Mouse (Mus musculus): ENCODE results near the gene Rrm2. TPM values are rescaled to one million over a fixed set of nuclear protein-coding genes. Genes with fewer than 3 reads are reported as not detected.
A peak's percentile ranks its signal among the peaks of the same experiment; 100 is the strongest.
"Not testable (repeated sequence)": the region's sequence is repeated elsewhere in the genome, so short reads cannot be mapped to it uniquely, and the experiment has no call there.

Rrm2 gene
- total RNA-seq (2021) = 26.7 and 30.0 TPM in 2 replicates
- long read RNA-seq, transcript Rrm2-201 (10 exons, 2,193 nt) = major isoform, 60 of 63 reads
- long read RNA-seq, partial matches to known transcripts = 1 of 63 reads
- long read RNA-seq, other reads (novel, unspliced or antisense) = 2 of 63 reads

DNA sequence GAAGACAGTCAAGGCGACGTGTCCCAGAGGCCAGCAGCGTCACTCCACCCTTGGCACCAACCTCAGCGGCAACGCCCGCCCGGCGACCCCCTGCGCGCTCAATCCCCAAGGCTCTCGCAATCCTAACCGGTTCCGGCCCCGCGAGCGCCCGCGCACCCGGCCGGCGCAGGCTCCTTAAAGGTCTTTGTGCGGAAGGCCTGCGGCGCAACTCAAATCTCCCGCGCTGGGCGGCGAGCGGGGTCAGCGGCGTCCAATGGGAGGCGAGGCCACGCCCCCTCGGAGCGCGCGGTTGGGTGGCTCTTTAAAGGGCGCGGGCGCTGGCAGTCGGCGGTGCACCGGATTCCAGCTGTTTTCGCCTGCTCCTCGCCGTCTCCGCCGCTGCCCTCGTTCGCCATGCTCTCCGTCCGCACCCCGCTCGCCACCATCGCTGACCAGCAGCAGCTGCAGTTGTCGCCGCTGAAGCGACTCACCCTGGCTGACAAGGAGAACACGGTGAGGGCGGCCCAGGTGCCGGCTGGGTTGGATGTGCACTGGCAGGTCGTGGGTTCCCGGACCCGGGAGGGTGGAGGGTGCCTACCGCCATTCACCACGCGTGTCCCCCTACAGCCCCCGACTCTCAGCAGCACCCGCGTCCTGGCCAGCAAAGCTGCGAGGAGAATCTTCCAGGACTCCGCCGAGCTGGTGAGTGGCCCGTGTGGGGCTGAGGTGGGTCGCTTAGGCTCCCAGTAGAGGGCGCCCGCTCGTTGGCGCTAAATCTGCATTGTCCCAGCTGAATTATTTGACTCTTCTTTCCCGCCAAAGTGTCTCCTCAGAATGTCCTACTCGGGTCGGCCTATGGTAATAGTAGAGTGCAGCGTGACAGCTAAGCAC lies at the start of gene Rrm2:
TSS of gene Rrm2 (plus strand) at position 288 of the 870 bp plus-strand sequence.
- peak; percentile 97 for DNase-seq

DNA sequence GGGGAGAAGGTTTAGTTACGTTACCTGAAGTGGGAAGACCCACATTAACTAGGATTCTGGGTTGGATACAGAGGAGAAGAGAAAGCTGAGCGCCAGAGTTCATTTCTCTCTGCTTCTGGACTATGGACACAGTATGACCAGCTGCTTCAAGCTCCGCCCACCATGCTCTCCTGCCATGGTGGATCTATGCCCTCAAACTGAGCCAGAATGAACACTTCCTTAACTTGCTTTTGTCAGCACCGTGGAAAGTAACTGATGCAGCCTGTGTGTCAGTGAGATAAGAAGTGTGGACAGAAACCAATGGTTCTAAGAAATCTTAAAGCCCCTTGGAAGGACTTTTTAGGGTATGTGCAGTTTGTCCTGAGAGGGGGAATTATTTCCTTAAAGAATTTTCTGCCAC lies 49.0 kb upstream of the Rrm2 start:
- DNase-seq = no peak

DNA sequence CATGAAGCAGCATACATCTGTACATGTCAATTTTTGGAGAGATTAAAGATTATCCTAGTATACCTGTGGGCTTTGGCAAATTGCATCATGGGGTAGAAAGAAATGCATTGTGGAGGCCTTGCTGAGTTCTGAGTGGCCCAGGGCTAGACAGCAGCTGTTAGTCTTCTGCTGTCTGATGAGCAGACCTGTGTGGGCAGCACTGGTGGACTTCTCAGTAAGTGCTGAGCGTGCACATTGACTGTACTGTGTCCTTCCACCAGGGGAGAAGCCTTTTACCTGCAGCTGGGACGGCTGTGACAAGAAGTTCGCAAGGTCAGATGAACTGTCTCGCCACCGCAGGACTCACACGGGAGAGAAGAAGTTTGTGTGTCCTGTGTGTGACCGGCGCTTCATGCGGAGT lies 48.1 kb upstream of the Rrm2 start:
- DNase-seq = no peak

DNA sequence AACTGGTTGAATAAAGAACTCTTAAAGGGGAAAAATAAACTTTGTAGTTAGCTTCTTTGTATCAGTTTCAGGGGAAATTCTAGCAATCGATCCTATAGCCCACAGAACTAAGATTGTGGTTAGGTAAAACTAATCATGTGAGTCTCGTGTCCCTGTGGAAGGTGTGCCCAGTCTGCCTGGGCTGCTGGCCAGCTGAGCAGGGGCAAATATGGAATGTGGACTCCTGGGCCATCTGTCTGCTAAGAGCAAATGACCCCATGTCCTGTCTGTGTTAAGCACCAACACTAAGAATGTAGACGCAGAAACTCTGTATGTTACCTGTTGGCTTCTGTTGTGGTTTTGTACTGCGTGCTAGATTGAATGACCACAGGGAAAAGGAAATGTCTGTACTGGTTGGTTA lies 46.9 kb upstream of the Rrm2 start:
- no peak for DNase-seq

DNA sequence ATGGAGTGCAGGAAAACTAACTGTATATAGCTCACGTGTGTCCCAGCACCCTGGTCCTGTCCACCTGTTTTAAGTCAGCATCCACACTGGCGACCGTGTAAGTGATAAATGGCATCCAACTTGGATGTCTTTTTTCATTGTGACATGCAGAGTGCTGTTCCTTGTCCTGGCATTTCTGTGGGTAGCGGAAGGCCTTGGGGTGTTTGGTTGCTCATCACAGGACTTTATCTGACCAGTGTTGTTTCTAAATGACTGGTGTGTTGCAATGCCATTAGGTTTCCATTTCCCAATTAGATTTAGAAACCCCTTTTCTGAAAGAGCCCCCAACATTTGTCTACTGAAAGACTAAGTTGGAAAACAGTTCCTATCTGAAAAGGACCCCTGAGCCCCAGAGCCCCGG lies 45.9 kb upstream of the Rrm2 start:
- DNase-seq = no peak

DNA sequence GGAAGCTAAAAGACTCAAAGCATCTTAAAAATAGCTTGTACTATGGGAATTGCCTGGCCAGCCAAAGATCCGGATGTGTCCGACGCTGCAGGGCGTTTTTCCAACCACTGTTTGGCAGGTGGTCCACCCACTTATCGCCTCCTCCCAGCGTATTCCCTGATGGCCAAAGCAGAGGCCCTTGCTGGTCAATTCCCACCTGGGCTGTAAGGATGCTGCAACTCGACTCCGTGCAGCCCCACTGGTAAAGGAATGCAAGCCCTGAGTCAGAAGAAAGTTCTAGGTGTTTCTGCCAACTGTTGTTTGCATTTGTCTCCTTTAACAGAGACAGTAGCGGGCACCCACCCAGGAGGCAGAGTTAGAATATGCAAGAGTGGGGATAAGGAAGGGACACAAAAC lies 27.9 kb upstream of the Rrm2 start:
- no peak for DNase-seq

DNA sequence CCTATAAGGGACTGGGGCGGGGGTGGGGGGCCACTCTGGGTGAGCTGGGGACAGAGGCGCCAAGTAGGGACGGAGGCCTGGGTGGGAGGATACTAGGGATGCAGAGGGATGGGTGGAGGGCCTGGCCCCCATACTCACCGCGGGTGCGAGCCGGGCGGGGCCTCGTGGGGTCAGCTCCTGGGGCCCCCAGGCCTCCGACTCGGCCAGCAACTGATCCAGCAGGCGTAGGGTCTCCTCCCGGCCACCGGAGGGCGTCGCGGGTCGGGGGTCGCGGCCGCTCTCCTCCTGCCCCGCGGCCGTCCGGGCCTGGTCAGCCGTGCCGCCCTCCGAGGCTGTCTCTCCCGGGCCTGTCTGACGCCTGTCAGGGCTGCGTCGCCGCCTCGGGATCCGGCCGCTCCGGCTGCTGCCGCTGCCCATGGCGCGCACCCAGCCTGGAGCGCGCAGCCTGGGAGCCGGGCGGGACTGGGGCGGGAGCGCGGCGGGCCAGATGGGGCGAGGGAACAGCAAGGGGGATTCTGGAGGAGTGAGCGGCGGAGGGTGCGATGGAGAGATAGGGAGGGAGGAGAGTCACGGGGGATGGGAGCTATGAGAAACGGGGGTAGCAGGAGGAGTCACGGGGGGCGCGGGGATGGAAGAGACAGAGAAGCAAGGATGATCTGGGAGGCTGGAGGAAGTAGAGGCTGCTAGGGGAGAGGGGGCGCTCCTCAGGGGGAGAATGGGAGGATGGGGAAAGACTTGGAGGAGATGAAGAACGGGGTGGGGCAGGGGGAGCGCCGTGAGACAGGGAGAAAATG lies 27.4 kb upstream of the Rrm2 start:
- peak; percentile 52 for DNase-seq

DNA sequence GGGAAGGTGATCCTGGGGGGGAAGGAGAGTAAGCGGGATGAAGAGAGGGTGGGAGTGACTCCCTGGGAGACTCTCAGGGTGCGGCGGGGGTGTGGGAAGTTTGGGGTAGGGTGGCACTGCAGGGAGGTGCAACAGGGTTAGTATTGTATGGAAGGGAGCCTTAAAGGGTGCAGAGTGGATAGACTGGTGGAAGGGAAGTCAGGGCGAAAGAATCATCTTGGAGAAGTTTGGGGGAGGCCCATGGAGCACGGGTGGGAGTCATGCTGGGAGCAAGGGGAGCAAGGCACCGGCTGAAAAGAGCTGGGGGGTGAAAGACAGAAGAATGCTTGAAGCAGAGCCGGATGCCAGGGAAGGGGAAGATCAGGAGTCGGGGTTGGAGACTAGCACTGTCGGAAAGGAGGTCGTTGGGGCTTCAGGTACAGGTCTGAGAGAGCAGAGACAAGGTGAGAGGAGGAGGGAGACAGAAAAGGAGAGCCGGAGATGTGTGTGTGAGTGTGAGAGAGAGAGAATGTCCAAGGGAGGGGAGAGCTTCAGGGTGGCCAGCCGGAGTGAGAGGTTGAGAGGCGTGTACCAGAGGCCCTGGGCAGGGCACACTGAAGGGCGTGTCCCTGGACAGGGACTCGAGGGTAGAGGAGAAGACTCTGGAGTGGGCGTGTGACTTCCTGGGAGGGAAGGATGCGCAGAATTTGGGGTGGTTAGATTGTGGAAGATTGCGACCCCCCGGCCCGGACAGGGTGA lies 26.6 kb upstream of the Rrm2 start, which contains the start of gene Cys1:
TSS of gene Cys1 (minus strand) at position 528 of the 738 bp plus-strand sequence.
- peak; percentile 26 for DNase-seq

DNA sequence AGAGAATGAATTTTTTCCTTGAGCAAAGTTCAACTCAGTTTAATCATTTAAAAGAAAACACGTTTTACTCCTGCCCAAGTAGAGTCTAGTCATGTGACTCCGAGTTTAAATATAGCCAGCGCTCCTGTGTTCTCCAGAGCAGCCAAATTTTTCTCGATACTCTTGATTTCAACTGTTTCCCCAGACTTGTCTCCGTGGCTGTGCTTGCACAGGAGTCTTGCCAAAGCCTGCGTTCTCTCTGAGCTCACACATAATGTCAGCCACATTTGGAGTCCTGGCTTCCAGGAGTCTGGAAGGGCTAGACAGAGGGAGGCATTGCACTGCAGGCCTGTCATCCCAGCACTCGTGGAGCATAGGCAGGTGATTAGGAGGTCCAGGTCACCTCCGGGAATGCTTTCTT lies 25.5 kb upstream of the Rrm2 start:
- DNase-seq = no peak

DNA sequence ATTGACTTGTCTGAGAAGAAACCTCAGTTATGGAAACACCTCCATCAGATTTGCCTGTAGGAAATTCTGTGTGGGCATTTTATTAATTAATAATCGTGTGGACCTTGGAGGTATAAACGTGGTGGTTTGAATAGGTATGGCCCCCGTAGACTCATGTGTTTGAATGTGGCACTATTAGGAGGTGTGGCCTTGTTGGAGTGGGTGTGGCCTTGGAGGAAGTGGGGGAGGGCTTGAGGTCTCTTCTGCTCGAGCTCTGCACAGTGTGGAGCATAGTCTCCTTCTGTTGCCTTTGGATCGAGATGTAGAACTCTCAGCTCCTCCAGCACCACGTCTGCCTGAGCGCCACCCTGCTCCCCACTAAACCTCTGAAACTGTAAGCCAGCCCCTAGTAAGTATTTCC lies 24.6 kb upstream of the Rrm2 start:
- DNase-seq = no peak

DNA sequence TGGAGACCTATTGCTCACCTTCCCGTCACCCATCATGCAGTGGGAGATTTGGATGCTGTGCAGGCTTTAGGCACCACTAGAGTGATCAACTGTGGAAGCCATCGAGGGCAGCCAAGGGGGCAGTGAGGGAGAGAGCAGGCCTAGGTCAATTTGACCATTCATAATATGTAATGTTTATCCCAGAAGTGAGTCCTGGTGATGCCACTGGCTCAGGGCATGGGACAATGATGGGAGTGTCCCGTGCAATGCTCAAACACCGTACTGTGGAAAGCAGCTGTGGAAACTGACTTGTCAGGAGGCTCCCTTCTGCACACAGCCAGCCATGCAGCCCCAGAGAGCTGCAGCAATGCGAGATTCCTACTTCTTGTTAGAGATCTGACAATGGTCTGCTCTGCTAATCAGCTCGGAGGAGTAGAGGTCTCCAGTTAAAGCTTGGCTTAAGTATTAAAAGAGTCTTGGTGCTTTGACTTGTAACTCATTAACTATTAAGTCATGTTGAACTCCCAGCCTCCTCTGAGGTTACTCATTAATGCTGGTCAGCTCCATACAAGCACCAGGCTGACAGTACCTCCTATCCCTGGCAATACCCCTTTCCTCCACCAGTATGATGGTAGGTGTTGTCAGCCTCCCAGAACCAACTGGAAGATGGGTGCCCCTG lies 21.9 kb upstream of the Rrm2 start:
- no peak for DNase-seq

DNA sequence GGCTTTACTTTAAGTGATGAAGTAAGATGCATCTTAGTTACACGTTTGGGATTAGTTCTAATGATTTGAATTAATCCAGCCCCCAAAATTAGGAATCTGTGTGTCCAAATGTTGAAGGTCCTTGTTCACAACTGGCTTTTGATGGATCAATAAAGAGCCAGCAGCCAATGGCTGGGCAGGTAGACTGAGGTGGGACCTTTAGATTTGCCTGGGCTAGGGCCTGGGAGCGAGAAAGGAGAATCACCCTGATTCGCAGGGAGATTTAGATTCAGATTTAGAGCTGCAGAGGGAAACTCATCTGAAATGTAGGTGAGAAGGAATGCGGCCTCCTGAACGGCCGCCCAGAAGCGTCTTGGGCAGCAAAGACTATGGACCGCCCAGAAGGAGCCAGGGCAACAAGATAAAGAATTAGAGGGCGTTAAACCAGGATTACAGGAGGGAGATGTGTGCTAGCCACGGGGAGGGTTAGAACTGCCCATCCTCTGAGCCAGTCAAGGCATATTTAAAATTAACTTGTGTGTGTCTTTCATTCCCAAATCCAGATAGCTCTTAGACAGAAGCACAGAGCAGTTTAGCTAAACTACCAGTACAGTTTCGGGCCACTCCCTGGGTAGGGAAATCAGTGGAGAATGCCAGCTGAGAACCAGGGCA lies 21.2 kb upstream of the Rrm2 start:
- DNase-seq = no peak

DNA sequence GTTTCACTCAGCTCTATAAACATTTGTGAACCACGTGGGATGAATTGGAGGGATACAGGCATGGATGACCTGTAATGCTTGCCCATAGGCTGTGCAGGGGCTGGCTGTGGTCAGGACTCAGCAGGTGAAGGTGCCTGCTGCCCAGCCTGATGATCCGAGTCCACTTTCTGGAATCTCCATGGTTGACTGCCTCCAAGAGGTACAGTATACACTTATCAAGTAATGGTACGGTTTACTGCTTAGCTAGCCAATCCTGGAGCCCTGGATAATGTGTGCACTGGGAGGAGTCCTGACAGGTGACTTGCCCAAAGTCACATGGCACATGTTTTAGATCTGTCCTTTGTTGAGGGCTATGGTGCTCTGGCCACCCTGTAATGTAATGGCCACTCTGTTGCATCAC lies 17.7 kb upstream of the Rrm2 start:
- DNase-seq = no peak

DNA sequence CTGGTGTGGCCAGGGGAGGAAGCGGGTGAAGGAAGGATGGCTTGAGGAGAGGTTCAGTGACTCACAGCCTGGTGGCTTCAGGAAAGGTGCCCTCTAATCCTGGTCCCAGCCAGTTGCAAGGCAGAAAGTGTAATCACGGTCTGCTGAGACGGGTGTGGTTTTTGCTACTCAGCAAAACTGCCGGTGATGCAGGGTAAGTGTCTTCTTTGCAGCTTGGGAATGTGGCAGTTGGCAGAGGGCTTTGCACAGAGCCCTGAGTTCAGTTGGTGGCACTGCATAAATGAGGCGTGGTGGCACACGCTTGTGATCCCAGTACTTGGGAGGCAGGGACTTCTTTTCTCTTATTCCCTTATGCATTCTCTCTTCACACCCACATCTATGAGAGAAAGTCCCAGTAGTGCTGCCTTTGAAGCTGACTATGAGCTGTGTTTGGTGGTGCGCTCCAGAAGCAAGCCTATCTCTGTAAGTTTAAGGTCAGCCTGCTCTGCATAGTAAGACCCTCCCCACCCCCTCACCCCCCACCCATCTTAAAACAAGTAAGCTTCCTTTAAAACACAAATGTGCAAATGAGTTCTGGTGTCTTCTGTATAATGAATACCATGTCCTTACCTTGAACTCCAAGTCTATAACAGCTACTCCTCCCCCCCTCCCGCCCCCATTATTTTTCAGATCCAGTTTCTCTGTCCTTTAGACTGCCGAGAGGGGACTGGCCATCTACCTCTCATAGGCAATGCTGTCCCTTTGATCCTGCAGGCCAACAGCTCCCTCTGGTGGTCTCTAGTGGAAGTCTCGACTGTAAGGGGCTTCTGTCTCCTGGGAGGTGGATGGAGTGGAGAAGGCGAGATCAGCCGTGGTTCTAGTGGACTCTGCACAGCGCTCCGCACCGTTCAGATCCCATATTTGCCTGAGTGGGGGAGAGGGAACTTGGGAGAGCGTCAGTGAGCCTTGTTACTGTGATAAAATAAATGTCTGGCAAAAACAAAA lies 11.2 kb upstream of the Rrm2 start:
- DNase-seq = peak; percentile 82

DNA sequence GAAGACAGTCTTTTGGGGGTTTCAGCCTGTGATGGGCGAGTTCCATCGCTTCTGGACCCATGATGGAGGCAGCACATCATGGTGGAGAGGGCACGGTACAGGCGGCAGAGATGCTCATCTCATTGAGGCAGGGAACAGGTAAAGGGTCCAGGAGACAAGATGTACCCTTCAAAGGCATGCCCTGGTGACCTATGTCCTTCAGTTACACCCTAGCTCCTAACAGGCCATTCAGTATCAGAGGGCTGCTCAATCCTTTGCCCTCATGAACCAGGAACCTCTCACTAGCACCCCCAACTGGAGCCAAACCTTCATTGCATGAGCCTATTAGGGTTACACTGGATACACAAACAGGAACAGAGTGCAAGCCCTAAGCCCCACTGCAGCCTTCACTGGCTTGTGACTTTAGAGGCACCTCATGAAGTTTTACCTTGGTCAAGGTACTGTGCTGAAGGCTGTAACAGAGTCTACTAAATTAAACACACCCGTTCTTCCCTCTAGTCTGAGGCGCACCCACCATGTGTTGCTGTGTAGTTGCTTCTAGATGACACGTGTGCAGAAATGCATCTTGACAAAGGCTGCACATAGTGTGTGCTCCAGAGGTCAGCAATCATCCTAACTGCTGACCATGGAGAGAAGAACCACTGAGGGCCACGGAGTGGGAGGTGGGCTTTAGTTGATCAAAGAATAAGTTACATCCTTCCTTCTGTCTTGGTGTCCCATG lies 10.4 kb upstream of the Rrm2 start:
- no peak for DNase-seq

DNA sequence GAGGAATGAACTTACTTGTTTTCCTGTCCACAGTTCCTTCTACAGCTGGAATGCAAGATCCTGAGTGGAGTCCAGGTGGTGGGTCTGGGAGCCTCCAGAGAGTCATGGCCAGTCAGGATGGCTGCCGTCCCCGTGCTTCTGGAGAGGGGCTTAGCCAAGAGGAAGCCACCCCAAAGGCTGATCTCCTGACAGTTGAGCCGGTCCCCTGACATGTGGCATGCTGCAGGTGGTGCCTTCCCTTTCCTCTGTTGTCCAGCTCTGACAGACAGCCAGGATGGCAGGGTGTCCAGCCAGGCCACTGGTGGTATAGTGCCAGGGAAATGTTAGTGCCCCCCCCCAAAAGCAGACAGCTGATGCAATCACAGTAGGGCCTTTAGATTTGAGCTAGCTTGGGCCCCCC lies 9.5 kb upstream of the Rrm2 start:
- DNase-seq = no peak

DNA sequence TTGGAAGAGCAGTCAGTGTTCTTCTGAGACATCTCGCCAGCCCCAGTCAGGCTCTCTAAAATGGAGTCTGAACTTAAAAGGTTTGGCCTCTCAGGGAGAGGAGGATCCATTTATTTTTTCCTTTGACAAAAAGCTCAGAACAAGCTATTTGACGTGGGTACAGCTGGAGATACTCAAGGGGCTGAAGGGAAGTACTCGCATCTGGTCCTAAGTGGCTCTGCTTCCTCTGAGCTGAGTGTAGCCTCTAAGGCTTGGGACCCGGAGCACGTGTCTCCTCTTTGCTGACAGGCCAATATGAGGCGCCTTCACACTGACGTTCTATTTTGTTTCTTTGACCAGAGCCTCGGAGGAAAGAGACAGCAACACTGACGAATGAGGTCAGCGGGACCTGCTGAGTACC lies 8.5 kb upstream of the Rrm2 start:
- no peak for DNase-seq

DNA sequence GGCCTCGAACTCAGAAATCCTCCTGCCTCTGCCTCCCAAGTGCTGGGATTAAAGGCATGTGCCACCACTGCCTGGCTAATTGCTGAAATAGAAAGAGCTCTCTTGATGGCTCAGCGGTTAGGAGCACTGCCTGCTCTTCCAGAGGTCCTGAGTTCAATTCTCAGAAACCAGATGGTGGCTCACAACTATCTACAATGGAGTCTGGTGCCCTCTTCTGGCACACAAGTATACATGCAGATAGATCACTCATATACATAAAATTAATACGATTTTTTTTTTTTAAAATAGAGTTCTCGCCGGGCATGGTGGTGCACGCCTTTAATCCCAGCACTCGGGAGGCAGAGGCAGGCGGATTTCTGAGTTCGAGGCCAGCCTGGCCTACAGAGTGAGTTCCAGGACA lies 6.4 kb upstream of the Rrm2 start:
- not testable (repeated sequence) for DNase-seq

DNA sequence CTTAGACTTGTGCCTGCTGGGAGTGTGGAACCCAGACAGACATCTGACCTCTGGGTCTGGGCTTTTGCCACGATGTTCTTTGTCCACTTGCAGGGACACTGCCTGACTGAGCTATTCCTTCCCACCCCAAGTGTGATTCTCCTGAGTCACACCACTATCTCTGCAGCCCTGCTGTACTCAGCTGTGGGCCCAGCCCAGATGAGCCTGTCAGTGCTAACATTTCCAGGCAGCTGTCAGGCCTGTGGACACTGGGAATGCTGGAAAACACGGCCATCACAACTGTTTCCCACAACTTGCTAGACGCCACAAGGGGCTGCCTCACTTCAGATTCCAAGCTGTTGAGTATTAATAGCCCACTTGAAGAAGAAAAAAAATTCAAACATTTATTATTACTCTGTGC lies 5.0 kb upstream of the Rrm2 start:
- DNase-seq = no peak
